Mouse (Mus musculus): Measurements from ENCODE around the gene Nlgn1.

The Nlgn1 gene

DNA sequence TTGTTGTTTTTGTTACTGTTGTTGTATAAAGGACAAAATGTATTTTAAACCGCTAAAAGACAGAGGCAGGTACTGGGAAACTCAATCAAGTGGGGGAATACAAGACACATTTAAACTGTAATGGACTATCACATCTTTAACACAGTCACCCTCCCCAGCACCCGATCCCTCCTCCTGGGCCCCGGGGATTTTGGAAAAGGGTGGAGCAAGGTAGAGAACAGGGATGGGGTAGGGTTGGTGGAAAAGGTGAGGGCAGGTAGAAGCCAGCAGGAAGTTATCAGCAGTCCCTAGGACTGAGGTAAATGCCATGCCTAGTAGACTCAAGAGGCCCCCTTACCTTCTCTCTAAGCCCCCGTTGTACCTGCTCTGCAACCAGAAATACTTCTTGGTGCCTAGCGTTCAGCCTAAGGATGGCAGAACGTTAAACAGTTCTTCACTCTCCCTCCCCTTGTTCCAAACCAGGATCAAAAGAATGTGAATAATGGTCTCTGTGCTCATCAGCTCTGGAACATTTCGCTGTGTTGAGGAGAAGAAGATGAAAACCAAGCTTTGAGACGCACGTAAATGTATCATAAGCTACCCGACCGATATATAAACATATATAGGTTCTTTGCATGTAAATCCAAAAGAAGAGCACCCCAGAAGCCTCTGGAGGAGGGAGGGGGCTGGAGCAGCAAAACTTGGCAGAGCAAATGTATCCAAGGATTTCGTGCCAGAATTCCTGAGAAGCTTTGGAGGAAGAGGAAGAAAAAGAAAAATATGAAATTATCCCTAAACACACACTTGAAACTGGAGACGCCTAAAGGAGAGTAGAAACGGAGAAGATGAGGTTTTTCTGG, at the start of gene Nlgn1:
Gene Nlgn1, minus strand, starts transcription at position 61 of the 839 bp plus-strand sequence.
- DNase-seq = no peak

DNA sequence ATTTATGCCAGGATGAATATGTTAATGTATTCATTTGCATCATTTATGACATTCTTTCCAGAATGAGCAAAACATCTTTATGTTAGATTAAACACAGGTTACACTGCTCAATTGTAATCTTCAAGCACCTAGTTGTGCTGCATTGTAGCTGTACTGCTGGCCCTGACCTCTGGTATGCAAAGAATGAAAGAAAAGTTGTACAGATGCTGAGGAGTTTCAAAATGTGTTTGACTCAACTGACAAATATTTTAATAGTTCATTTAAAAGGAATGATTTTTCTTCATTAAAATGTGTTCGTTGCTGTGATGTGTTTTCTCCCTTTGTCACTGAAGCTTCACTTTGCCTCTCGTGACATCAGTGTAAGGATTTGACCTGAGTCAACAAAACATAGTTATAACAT, 46.0 kb upstream of the Nlgn1 start:
- DNase-seq = no peak

DNA sequence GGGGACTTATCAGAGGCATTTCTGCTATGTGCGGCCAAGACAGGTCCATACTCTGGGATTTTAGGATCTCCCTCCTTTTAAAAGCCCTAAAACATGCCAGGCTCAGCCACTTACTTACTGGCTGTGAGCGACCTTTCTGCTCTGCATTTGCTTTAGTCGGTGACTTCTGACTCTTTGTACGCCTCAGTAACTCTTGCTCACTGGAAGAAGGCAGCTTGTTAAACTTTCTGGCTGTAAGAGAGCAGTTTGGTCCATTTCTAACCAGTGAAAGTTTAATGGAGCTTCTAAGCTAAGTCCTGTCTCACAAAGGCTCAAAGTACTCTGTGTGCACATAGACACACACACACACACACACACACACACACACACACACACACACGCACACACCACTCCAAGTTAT, 22.8 kb upstream of the Nlgn1 start:
- no peak for DNase-seq

DNA sequence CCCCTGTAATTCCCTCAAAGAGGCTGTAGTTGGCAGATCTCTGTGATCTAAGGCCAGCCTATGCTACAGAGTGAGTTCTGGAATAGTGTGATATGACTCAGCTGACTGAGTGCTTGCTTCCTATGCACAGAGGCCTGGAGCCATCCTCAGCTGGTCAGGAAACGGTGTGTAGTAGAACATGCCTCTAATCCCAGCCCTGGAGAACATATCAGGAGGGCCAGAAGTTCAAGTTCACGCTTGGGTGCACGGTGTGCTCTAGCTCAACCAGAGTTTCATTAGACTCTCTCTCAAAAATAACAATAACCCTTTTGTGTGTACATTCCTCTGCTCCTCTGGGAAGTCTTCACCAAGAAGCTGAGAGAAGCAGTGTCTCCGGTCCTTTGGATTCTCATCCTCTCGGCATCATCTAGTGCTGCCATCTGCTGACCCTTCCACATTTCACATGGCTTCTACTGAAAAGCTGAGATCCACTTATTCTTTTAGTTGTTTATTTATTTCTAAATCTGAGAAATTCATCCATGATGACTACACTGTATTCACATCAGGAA, 22.3 kb upstream of the Nlgn1 start:
- peak; percentile 12 to 17 for DNase-seq

DNA sequence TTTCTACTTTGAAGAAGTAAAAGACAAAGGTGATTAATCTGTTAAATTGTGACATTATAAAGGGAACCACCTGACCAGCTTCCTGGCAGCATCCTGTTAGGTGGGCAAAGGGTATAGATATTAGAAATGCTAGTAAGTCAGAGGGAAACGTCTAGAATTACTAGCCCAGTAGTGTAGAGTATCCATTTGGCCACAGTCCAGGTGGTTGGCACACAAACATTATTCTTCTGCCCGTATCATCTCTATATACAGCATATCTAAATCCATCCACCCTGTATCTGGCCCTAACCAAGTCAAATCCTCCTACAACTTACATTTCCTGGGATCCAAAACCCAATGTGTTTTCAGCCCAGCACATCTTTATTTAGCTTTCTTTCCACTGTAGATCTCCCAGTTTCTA, 5.2 kb upstream of the Nlgn1 start:
- no peak for DNase-seq

DNA sequence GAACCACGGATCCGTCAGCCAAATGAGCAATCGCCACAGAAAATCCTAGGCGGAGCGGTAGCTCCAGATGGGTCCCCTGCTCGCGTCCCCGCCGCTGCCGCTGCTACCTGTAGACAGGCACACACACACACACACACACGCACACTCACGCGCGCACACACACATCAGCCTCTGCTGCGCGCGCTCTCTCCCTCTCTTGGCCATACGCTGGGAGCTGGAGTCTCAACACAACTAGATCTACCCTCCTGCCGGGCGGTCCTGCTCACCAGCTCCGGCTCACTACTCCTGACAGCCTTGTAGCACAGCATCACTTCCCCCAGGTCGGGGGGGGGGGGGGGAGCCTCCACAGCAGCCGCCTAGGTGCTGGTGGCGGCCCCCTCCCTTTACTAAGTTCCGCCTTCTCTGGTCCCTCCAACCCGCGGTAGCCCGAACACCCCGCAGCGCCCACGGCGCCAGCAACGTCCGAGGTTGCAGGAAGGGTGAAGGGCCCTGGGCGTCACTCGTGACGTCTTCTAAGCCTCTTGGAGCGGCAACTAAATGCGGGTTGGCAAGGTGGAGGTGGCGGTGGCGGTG, 1.1 kb upstream of the Nlgn1 start:
- DNase-seq = peak in 1 of 2 experiments; percentile 17

DNA sequence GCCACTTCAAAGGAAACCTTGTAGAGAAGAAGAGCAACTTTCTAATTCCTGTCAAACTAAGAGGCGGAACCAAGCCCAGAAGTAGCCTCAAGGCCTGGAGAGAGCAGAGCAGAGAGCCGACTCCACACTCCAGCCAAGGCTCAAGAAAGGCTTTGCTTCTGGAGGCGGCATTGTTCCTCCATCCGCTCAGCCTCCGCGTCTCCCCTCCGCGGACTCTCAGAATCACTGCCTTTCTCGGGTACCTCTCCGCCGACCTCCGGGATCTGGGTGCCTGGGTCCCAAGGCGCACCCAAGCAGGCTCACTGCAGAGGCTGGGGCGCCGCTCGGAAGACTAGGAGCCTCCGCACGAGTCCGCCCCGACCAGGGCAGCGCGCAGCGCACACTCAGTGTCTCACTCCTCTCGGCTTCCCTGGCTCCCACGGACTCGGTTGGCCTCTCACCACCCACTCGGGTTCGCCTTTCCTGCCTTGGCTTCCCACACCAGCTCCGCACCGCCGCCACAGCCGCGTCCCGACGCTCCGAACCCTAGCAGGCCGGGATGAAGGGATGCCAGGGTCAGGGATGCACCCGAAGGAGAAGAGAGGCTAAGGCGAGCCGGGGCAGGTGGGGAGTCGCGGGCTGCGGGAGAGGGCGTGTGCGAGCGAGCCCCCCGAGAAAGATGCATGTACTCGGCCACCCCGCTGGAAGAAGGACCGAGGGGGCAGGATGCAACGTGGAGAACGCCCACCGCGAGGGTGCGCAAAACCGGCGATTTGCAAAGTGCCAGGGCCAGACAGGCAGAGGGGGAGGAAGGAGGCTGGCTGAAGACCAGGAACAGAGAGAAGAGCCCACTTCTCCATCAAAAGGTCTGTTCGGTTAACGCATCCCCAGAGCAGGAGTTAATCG, 841 bp downstream of the Nlgn1 start:
- peak; percentile 10 to 24 for DNase-seq

DNA sequence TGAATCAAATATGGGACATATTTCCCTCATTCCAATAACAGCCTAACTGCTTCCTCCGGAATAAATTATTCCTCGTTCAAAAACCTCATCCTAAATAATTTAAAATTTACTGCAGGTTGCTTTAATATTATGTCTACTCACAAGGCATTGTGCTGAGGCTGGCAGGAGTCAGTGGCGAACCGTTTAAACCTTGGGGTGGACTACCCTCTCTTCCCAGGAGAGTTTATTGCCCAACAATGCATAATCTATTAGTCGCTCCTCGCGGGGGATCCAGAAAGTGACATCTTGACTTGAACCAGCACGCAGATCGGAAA, 1.4 kb downstream of the Nlgn1 start:
- no peak for DNase-seq

DNA sequence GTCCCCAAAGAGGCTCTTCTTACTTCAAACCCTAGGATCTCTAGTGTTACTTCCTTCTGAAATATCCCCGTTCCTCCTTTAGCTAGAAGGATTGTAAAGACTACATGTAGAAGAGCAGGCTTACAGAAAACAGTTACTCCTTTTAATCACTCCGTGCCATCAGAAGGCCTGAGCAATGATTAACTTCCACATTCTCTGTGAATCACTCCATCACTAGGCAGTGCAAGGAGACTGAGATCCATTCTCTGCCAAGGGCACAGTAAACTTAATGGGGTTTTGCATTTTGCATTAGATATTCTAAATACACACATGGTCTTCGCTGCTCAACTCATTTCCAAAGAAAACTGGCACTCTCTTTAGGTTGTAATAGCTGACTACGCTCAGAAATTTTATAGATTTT, 2.2 kb downstream of the Nlgn1 start:
- no peak for DNase-seq

DNA sequence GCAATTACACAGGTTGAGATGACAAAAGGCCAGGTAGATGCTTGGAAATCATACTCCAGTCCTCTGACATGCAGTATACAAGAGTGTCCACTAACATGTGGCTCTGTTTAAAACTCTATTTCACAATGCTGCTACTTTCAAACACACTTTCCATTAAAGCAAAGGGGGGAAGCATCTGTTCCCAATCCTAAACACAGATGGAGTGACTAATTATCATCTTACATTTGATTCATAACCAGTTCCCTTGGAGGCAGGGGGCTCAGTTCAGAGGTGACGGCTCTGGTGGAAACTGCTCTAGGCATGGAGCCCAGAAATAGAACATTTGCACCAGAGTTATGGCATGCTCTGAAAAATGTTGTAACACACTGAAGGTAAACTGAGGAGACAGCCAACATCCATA, 7.8 kb downstream of the Nlgn1 start:
- DNase-seq = no peak

DNA sequence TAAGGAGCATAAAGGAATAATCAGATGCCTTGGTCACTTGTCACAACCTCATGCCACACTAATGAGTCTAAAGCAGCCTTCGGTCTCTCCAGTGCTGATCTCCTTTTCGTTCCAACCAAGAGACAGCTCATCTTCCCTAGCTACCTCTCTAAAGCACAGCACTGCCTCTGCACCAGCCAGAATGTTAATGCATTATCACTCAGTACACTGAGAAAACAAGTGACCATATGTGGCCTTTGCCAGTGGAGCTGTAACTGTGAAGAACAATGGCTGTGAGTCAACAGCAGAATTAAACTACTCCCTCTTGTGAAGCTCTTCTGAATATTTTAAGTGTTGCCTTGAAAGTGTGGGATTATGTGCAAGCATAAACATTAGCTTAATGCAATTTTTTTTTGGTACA, 14.9 kb downstream of the Nlgn1 start:
- DNase-seq = no peak

DNA sequence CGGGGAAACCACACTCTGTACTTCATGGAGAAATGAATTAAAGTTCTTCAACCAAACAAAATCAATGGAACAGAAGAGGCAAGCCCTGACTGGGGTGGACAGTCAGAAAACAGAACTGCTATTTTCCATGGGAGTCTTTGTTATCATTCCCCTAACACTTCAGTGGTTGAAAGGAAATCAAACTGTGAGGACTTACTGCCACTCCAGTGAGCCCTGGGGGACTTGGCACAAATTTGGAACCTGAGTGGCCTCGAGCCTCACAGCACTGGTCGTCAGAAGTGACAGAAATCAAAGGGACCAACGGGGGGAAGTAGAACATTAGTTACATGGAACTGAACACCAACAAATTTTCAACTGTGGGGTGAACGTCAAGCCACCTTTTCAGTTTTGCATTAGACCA, 34.4 kb downstream of the Nlgn1 start:
- DNase-seq = no peak

DNA sequence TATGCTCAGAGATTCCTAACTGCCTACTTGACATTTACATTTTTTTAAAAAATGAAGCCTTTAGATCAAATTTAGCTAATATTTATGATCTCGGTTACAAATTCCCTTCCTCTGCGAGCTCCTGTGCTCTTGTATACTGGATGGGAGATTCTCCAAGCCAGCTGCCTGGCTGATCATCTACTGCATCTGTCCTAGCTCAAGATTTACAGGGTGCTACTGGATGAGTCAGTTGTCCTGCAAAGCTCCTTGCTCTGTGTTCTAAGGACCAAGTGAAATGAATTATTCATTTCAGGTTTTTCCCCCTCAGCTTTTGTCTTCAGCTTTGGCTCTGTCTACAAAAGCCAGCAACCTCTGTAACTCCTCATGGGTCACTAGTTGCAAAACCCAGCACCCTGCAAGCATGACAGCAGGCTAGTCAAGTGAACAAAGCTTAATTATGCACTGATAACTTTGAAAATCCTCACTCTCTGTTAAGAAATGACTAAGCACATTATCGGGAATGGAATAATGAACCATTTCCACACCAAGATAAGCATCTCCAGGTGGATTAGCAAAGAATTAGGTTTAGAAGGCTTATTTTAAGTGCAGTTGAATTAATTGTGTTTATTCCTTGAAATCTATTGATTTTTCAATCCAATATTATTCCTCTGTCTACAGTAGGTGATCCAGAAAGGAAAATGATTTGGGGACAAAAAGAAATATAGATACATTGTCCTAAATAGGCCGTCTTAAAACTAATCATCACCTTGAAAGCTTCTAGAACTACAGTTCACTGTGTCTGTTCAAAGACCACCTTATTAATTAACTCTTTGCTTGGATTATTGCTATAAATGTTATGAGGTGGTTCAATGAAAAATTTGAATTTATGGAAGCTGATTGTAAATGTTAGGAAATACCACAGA, 61.1 kb downstream of the Nlgn1 start:
- DNase-seq = no peak

DNA sequence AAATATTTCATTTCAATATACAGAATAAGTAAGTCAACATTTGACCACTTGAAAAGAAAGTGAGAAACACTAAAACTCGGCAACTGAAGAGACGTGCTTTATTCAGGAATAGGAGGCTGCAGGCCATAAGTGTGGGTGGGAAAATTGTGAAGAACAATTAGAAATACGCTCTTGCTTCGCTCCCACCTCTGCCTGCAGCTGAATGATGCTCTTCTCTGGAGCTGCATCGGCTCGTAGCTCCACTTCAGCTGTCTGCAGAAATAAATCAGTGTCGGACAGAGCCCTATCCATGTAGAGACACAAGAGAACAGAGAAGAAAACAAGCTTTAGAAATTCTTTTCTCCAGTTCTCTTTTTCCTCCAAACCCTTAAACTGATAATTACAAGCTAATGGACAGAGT, 85.7 kb downstream of the Nlgn1 start:
- DNase-seq = no peak

DNA sequence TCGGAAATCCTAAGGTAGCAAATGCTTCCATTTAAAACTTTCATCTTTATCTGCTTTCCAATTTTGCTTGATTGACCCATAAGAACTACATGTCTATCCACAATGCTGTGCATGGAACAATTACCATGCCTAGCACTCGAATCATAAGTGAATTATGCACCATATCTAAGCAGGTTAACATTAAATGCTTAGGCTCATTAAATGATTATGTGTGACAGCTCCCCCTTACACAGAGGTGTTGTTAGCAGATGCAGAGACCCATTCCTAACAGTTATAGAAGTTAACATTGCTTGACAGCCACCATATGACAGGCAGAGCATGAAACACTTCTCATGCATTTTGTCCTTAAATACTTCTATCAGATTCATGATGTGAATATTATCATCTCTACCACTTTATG, 89.0 kb downstream of the Nlgn1 start:
- no peak for DNase-seq

DNA sequence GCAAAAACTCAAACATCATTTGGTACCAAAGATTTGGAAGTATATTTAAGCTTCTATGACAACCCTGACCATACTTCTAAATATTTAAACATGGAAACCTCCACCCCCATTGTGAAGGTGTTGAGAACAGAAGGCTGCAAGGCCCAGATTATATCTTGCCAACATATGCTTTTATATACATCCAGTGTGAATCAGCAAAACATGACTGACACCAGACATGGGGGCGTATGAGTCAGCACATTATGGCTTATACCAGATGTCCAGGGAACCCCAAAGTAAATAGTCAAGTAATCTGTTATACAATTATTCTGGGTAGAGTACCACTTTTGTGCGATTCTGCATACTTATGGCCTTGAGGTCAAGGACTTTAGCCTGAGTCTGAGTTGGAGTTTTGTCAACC, 102.3 kb downstream of the Nlgn1 start:
- DNase-seq = no peak

DNA sequence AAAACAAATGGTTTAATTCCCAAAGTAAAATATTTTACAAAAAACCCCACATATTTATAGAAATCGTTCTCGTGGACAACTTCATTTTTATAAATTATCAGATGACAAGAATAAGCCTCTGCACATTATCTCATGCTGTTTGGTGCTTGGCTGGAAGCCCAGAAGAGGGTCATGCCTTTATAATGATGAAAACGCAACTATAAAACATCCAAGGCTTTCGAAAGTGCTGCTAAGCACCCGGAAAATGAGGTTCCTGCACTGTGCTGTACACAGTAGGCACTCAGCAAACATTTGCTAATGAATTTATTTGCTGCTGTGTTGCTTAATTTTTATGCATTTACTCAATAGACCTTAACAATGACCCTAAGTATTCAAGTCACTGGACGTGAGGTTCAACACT, 103.4 kb downstream of the Nlgn1 start:
- DNase-seq = no peak

DNA sequence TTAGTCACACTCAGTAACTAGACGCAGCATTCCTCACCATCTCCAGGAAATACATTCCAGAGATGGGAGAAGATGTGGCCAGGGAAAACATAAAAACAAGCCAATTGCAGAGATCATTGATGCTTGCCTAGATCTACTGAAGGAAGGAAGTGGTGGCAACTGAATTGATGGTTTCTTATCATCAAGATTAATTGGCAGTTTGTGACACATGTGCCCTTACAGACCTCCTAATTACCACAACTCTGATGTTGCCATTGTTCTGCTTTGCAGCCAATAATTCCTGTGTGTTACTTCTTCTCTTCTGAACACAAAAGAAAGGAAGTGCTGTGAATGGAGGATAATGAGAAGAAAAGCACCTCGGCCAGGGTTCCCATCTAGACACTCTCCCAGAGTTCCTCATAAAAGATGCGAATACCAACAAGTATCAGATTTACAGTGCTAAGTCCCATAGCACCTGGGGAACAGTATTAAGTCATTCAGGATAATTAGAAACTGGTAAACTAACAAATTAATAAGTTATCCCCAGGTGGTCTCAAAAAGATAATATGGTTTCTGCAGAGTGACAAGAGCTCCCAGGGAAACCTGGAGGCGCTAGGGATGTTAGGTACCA, 104.0 kb downstream of the Nlgn1 start:
- DNase-seq = no peak

DNA sequence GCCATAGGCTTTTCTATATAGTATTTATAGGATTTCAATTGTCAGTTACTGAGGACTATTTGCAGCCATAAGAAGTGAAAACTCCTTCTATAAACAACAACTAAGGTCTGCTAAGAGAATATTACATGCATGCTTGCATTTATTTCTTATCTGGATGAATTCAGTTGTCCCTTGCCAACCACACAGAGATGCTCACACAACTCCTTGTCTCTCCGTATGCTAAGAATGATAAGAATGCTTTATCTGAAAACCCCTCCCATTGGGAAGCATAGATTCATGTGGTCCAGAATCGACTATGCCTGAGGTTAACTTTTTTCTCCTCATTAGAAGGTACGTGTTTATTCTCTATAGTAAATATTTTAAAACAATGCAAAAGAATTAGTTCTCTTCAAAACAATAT, 108.8 kb downstream of the Nlgn1 start:
- DNase-seq = no peak

DNA sequence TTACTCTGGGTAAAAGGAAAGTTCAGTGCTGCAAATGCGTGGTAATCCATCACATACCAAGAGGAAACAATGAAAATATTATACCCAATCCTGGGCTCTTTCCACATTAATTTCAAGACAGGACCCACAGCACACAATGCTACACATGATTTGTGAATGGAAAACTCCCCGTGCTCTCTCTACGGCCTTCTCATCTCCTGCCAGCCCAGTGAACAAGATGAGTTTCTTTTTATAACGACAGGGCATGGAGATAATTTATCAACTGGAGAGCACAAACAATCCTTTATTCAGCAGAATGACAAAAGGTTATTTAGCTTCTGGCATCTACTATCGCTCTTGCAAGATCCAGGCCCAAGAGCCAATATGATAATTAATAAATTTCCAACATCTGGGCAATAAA, 116.0 kb downstream of the Nlgn1 start:
- no peak for DNase-seq

DNA sequence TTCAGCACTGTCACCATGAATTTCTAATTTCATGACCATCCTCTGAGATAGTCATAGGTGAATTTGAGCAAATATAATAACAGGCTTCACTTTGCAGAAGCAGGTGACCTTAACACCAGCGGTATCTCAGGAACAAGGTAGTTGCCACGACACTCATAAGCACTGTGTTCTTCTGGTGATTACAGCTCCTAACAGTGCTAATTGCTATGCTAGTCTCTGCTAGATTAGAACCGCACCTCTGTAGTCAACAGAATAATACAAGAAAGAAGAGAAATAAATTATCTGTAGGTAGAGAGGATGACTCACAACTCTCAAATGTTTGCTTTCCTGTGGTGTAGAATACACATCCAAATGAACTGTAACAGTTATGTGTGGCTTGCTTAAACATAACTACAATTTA, 129.6 kb downstream of the Nlgn1 start:
- DNase-seq = no peak

DNA sequence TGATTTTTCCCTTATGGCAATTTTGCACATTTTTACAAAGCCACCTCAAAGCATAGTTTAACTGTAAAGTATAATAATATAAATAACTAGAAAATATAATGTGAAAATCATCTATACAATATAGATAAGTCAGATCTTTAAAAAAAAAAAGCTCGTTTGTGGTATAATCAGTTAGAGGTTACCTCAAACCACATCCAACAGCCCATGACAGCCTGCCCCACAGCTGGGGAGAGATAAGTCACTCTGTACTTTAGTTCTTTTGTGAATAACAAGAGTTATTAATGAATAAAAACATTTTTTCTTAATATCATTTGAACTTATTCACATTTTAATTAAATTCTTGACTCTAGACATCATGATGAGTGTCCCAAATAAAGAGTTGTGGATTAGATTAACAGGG, 130.8 kb downstream of the Nlgn1 start:
- no peak for DNase-seq
